Mouse (Mus musculus) large intestine, adult 2 months (tissue): ENCODE measurements at regions not wholly inside any gene's neighbourhood (a gene's known extent, or its start where the extent isn't known, plus 50 kb on each side); places are given as distances from the start of the nearest gene placed in this dataset.

Experiments used
- DNase-seq: peaks from one replicate; pipeline ENCODE4 v3.0.0-alpha.2; 2012; ENCODE audit warnings: low read depth, low spot score
- WGBS: fragments of 180-500 bp; shearing (Covaris S2); methylation state at CpG from one replicate; pipeline ENCODE4 v1.1.7; 2018; 5-methylcytosine and 5-hydroxymethylcytosine counted together

- 46% methylated on average over 7 of the region's 7 CpGs for WGBS
- DNase-seq = no peak
Observed at GRCm38 (mm10) chr8:128092826-128093225, 265.6 kb upstream of the Nrp1 start.

- 95% methylated on average over 1 of the region's 1 CpGs for WGBS
- no peak for DNase-seq
Observed at GRCm38 (mm10) chr8:128095451-128095850, 263.0 kb upstream of the Nrp1 start.

- 84% methylated on average over 3 of the region's 3 CpGs for whole genome bisulfite sequencing
- no peak for DNase-seq
Observed at GRCm38 (mm10) chr8:128097601-128098000, 260.8 kb upstream of the Nrp1 start.

- no peak for DNase-seq
- 70% methylated on average over 1 of the region's 1 CpGs for WGBS
Observed at GRCm38 (mm10) chr8:128103380-128103779, 255.0 kb upstream of the Nrp1 start.

- WGBS = 85% methylated on average over 2 of the region's 2 CpGs
- DNase-seq = no peak
Observed at GRCm38 (mm10) chr8:128106569-128106968, 251.8 kb upstream of the Nrp1 start.

GRCm38 (mm10) chr8:128107041-128107440 is 251.4 kb upstream of the Nrp1 start:
- WGBS = 73% methylated on average over 7 of the region's 7 CpGs
- DNase-seq = no peak

- DNase-seq = no peak
- 77% methylated on average over 3 of the region's 3 CpGs for WGBS
Observed at GRCm38 (mm10) chr8:128109036-128109435, 249.4 kb upstream of the Nrp1 start.

GRCm38 (mm10) chr8:128111132-128111531 is 247.3 kb upstream of the Nrp1 start:
- WGBS = 74% methylated on average over 3 of the region's 3 CpGs
- no peak for DNase-seq

GRCm38 (mm10) chr8:128113116-128113515 is 245.3 kb upstream of the Nrp1 start:
- WGBS = 44% methylated on average over 1 of the region's 1 CpGs
- DNase-seq = no peak

GRCm38 (mm10) chr8:128141290-128141966 is 217.0 kb upstream of the Nrp1 start:
- WGBS = 86% methylated on average over 4 of the region's 4 CpGs
- DNase-seq = no peak

GRCm38 (mm10) chr8:128148351-128148942 is 210.0 kb upstream of the Nrp1 start:
- DNase-seq = no peak
- 79% methylated on average over 3 of the region's 3 CpGs for WGBS

GRCm38 (mm10) chr8:128155604-128156003 is 202.8 kb upstream of the Nrp1 start:
- no peak for DNase-seq

- DNase-seq = no peak
- 25% methylated on average over 3 of the region's 3 CpGs for WGBS
Observed at GRCm38 (mm10) chr8:128156221-128156620, 202.2 kb upstream of the Nrp1 start.

- no peak for DNase-seq
Observed at GRCm38 (mm10) chr8:128162857-128163256, 195.5 kb upstream of the Nrp1 start.

GRCm38 (mm10) chr8:128164976-128165375 is 193.4 kb upstream of the Nrp1 start:
- DNase-seq = no peak
- WGBS = 80% methylated on average over 5 of the region's 5 CpGs

GRCm38 (mm10) chr8:128165591-128165990 is 192.8 kb upstream of the Nrp1 start:
- DNase-seq = no peak
- 89% methylated on average over 2 of the region's 2 CpGs for WGBS

GRCm38 (mm10) chr8:128166097-128166496 is 192.3 kb upstream of the Nrp1 start:
- 70% methylated on average over 4 of the region's 4 CpGs for WGBS
- no peak for DNase-seq

- 86% methylated on average over 3 of the region's 3 CpGs for WGBS
- DNase-seq = no peak
Observed at GRCm38 (mm10) chr8:128168819-128169218, 189.6 kb upstream of the Nrp1 start.

- WGBS = 20% methylated on average over 1 of the region's 1 CpGs
- no peak for DNase-seq
Observed at GRCm38 (mm10) chr8:128171116-128171515, 187.3 kb upstream of the Nrp1 start.

- no peak for DNase-seq
- 86% methylated on average over 5 of the region's 5 CpGs for WGBS
Observed at GRCm38 (mm10) chr8:128180214-128180613, 178.2 kb upstream of the Nrp1 start.

- 59% methylated on average over 4 of the region's 4 CpGs for WGBS
- no peak for DNase-seq
Observed at GRCm38 (mm10) chr8:128183081-128183480, 175.3 kb upstream of the Nrp1 start.

- 72% methylated on average over 6 of the region's 6 CpGs for WGBS
- no peak for DNase-seq
Observed at GRCm38 (mm10) chr8:128188321-128188720, 170.1 kb upstream of the Nrp1 start.
